Mouse (Mus musculus): ENCODE data around the gene Prss53. TPM values are rescaled to one million over a fixed set of nuclear protein-coding genes. Genes with fewer than 3 reads are reported as not detected.
"Not testable (repeated sequence)": the region's sequence is repeated elsewhere in the genome, so short reads cannot be mapped to it uniquely, and the experiment has no call there.

The Prss53 gene
- total RNA-seq, 4 experiments from 2014 or later = 2.0 to 4.0 (median 2.8) TPM

GRCm38 (mm10) chr7:127876041-127876466 is 14.7 kb downstream of the Prss53 start, which contains the start of gene Zfp646:
Gene Zfp646, plus strand, starts transcription at chr7:127876221.
- peak; percentile 48 to 54 for DNase-seq (ENCODE audit: low spot score in 2 of 2)

GRCm38 (mm10) chr7:127875627-127876001 is 15.2 kb downstream of the Prss53 start:
- peak; percentile 91 to 92 for DNase-seq (ENCODE audit: low spot score in 2 of 2)

GRCm38 (mm10) chr7:127874812-127875626 is 15.8 kb downstream of the Prss53 start:
- no peak for DNase-seq (ENCODE audit: low spot score in 2 of 2)

- DNase-seq (ENCODE audit: low spot score in 2 of 2) = no peak
Measured at GRCm38 (mm10) chr7:127870136-127870821, 20.5 kb downstream of the Prss53 start.

GRCm38 (mm10) chr7:127869149-127869810 is 21.5 kb downstream of the Prss53 start:
- DNase-seq (ENCODE audit: low spot score in 2 of 2) = no peak

GRCm38 (mm10) chr7:127867641-127868040 is 23.1 kb downstream of the Prss53 start:
- no peak for DNase-seq (ENCODE audit: low spot score in 2 of 2)

GRCm38 (mm10) chr7:127866434-127866833 is 24.3 kb downstream of the Prss53 start:
- no peak for DNase-seq (ENCODE audit: low spot score in 2 of 2)

GRCm38 (mm10) chr7:127858258-127858657 is 32.5 kb downstream of the Prss53 start:
- DNase-seq (ENCODE audit: low spot score in 2 of 2) = no peak

- no peak for DNase-seq (ENCODE audit: low spot score in 2 of 2)
Measured at GRCm38 (mm10) chr7:127850906-127851305, 39.9 kb downstream of the Prss53 start.

- no peak for DNase-seq (ENCODE audit: low spot score in 2 of 2)
Measured at GRCm38 (mm10) chr7:127849973-127850875, 40.5 kb downstream of the Prss53 start.

- DNase-seq (ENCODE audit: low spot score in 2 of 2) = peak; percentile 69 to 70
Measured at GRCm38 (mm10) chr7:127842001-127842718, 48.6 kb downstream of the Prss53 start.

GRCm38 (mm10) chr7:127841340-127842000 is 49.3 kb downstream of the Prss53 start:
- DNase-seq (ENCODE audit: low spot score in 2 of 2) = peak; percentile 96 to 97

GRCm38 (mm10) chr7:127840886-127841285 is 49.9 kb downstream of the Prss53 start:
- DNase-seq (ENCODE audit: low spot score in 2 of 2) = no peak

GRCm38 (mm10) chr7:127840031-127840430 is 50.7 kb downstream of the Prss53 start:
- DNase-seq (ENCODE audit: low spot score in 2 of 2) = not testable (repeated sequence)

- not testable (repeated sequence) for DNase-seq (ENCODE audit: low spot score in 2 of 2)
Measured at GRCm38 (mm10) chr7:127837878-127838277, 52.9 kb downstream of the Prss53 start.

GRCm38 (mm10) chr7:127837473-127837872 is 53.3 kb downstream of the Prss53 start:
- no peak for DNase-seq (ENCODE audit: low spot score in 2 of 2)
